Mouse (Mus musculus): Measurements from ENCODE around the gene Slc24a5.
"Not testable (repeated sequence)": the region's sequence is repeated elsewhere in the genome, so short reads cannot be mapped to it uniquely, and the experiment has no call there.

The Slc24a5 gene

DNA sequence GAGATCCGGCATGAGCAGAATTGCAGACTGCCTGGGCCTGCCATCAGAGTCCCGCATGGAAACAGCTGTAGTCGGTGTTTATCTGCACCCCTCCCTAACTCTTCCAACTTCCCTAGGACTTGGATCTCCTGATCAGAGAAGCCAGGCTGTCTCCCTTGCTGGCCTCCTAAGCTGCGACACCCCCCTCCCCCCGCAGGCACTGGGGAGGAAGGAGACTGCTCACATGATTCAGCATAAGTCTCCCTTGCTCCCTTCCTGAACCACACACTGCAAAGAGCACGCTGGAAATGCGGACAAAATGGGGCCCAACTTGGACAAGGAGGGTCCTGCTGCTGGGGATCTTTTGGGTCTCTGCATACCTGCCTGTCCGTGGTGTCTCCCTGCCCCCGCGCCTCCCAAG, at the start of gene Slc24a5:
TSS of gene Slc24a5 (plus strand) at position 231 of the 400 bp plus-strand sequence.
- no peak for DNase-seq (ENCODE audit: low spot score)

DNA sequence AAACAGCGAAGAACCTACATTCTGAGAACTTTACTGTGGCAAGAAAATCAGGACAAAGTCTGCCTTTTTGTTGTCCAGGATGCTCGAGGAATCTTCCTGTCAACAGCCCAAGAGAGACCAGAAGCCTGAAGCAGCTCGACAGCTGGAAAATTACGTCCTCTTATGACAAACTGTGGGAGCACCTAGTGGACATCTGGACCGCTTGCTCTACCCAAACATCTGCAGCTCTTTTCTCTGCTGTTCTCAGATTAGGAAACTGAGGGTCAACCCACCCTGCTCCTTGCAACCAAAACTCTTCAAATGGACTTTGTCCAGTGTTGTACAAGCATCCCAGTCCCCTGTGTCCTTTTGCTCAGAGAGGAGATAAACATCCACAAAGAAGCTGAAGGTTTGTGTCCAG, 43.5 kb upstream of the Slc24a5 start:
- no peak for DNase-seq (ENCODE audit: low spot score)

DNA sequence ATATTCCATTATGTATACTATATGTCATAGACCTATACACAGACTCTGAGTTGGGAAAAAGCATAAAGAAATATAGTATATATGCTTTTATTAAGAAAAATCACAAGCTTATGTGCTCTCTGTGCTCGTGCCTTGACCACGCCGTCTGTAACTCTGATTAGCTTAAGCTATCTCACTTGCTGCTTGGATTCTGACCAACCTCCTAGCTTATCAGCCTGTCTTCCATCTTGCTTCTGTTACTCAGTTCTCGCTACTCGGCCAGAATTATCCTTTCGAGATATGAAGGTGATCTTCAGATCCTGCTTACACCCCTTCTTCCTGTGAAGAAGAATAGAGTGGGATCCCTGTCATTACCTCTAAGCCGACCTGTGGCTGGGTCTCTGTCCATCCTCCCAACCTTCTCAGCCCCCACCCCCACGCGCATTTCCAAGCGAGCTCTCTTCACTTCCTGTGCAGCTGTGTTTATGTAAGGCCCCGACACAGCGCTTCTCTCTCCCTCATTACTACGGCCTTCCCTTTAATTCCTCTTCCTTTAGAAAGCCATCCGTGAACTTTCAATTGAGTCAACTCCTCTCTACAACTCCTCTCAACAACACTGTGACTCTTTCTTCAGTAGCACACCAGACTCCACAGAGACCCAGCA, 41.4 kb upstream of the Slc24a5 start:
- no peak for DNase-seq (ENCODE audit: low spot score)

DNA sequence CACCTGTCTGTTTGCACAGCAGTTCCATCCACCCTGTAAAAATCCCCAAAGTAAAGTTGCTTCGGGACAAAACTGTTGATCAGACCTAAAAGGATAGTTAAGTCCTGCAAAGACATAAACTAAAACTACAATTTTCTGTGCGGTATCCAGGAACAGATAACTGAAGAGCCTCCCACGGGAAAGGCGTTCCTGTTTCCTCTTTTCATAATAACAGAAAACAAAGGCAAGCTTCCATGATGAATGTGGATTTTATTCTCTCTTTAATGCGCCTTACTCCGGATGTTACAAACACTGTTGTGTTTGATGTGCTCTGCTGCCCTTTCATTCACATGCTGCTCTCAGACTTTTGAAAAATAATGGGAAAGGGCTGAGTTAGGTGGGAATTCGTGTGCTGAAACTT, 37.3 kb upstream of the Slc24a5 start:
- DNase-seq (ENCODE audit: low spot score) = no peak

DNA sequence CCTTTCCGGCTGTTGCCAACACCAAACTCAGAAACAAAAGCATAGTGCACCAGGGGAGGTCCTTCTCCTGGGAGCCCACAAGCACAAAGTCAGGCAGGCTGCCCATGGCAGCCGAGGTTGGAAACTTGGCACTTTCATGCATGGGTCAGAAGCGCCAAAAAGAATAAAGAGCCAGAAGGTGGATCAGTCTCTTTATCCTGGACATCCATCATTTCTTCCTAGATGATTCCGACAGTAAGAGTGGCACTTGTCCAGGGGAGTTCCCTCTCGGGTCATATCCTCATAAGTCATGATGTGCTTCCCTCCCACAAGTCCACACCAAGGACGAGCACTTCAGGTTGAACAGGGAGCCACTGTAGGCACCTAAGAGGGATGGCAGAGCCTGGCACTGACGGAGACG, 36.8 kb upstream of the Slc24a5 start:
- DNase-seq (ENCODE audit: low spot score) = no peak

DNA sequence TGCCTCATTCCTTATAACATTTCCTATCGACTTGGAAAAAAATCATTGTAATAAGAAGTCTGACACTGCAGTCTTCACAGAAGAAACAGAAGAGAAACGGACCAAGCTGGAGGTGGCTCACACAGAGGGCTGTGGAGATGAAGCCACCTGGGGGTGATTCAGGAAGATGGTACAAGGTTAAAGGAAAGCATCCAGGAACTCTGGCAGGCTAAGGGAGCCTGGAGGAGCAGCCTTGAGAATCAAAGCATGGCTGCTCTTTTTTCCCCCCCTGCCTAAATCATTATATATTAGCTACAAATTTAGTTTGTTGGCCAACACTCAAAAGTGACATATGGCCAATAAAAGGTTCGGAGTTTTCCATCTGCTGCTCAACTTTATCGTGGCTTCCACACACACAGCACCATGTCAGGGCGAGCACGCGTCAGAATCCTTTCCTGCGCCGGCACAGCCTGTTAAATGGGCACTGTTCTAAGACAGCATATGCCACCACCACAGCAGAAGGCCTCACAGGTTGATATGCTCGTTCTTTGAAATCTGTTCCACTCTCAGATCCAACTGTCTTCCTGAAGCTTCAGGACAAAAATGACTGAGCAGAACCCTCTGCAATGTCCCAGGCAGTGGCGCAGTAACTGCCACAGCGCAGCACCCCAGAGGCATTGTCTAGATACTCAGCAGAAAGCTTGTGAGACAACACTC, 36.2 kb upstream of the Slc24a5 start:
- no peak for DNase-seq (ENCODE audit: low spot score)

DNA sequence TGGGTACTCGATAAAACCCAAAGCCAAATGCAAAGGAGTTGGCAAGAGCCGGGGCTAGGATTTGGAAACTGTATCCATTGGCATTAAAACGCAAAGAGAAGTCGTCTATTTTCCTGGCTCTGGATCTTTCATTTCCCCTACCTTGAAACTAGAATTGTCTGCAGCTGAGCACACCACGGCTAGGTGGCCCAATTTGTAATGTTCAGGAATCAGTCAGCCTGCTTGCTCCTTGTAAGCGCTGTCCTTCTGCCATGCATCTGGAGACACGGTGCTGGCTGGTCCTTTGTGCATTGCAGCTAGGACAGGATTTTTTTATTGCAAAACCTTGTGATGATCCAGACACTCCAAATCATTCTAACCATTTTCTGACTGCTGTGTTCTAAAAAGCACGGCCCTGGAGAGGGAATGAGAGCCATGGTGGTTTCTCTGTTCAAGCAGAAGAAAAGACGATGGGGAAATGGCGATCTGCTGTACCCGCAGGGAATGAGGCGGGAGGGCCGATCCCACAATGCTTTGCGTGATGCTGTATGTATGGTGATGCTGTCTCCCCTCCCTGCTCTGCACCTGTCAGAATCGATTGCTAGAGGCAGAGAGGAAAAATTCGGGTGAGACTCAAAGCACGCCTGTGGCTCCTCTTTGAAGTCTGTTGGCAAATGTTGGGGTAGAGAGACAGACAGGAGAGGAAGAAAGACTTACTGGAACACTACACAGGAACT, 35.5 kb upstream of the Slc24a5 start:
- no peak for DNase-seq (ENCODE audit: low spot score)

DNA sequence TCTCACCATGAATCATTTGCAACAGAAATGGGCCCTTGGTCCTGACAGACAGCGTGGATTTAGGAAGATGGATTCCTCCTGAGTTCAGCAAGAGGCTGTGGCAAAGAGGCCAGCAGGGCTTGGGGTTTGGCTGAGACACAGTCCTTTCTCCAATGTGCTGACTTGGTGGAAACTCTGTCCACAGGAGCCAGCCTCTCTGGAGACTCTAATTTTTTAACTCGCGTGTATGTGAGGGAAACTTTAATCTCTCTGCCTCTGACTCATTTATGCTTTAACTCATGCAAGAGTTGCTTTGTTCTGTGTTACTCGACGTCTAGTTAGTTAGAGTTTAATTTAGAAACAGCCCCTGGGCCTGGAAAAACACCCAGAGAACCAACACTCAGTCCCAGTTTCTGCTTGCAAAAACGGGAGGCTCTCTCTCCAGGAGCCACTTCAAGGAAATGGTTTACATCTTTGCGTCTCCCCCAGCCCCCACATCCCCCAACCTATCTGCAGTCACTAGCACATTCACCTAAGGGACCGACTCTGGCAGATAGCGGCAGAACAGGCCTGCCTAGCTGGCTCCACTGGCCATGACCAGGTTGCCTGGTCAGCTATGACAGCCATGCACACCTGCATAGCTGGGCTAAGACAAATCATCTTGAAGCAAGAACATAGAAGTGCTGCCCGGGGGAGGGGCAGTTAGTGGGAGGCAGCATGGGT, 34.7 kb upstream of the Slc24a5 start:
- no peak for DNase-seq (ENCODE audit: low spot score)

DNA sequence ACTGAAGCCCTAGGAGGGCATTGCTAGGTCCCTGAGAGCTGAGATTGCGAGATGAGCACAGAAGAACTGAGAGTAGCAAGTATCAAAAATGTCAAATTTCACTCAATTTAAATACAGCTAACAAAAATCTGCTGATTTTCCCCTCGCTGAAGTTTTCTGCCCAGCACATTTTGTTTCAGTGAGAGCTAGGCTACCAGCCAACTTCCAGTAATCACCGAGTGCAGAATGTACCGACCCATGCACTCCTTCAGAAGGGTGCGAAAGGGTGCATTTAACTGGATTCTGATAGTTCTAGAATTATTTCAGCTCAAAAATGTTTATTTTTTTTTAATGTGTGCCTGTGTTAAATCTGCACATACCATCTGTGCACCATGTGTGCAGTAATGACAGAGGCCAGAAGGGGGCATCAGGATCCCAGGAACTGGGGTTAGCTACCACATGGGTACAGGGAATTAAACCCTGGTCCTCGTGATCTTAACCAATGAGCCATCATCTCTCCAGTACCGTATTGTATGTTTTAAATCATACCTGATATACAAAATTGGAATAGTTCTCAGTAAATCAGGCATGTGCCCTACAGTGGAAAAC, 12.5 kb upstream of the Slc24a5 start:
- DNase-seq (ENCODE audit: low spot score) = no peak

DNA sequence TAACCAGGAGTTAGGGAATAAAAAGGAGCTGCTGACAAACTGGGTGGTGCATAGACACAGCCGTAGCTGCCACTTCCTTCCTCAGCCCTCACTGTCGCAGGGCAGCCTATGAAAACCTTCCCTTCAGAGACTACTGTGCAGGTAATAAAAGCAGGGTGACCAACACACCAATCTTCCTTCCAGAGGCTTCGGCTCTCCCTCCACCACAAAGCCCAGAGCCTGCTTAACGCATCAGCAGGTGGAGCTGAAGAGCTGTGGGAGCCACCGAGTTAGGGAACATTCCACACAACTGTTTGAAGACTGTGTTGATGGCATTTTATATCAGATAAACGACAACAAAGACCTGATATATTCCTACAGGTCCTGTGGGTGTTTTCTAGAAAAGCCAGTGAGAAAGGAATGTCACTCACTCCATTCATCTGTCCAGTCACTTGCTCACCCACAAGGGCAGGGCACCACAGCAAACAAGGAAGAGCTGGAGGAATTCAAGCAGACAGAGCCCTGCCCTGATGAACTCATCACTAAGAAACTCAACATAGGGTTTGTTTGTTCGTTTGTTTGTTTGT, 10.6 kb upstream of the Slc24a5 start:
- DNase-seq (ENCODE audit: low spot score) = no peak

DNA sequence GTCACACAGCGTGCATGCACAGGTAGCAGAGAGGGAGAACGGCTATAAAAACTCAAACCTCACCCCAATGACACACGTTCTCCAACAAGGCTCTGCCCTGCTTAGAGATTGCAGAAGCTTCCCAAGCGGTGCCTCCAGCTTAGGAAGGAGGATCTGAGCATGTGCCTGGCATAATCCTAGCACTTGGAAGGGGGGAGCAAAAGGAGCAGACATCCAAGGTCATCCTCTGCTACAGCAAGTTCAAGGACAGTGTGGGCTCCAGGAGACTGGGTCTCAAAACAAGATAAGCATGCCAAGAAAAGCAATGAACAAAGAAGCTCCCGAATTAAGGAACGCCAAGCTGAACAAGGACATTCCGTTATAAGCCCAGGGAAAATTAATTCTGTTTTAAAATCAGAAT, 6.5 kb upstream of the Slc24a5 start:
- DNase-seq (ENCODE audit: low spot score) = no peak

DNA sequence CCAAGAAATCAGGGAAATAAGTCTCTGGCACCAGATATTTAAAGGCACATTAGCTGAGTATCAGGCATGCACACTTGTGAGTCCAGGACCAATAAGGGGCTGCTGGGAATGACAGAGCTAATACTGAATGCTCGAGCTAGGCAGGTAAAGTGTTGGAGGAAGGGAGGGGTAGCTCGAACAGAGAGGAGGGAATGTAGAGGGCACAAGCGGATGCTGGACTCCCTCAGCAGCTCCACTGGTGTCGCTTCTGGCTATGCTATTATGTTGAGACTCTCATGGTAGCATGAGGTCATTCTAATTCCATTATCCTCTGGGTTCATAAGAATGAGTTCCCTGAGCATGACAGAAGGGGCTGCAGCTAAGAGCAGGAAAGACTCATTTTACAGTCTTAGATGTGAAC, 5.0 kb upstream of the Slc24a5 start:
- DNase-seq (ENCODE audit: low spot score) = no peak

DNA sequence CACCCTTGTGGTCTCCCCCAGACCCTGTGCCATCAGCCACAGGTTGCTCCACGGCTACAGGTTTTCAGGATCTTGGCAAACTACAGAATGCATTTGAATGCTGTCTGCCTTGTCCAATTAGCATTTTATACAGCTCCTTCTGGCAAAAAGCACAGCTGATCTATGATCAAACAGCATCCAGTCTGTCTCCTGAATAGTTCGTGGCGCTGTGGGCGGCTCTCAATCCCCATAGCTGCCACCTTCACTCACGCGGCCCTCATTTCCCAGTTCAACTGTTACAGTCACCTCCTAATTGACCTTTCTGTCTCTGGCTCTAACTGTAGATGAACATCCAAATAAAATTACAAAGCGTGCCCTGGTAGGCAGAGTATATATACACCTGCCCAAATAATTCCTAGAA, 551 bp upstream of the Slc24a5 start:
- no peak for DNase-seq (ENCODE audit: low spot score)

DNA sequence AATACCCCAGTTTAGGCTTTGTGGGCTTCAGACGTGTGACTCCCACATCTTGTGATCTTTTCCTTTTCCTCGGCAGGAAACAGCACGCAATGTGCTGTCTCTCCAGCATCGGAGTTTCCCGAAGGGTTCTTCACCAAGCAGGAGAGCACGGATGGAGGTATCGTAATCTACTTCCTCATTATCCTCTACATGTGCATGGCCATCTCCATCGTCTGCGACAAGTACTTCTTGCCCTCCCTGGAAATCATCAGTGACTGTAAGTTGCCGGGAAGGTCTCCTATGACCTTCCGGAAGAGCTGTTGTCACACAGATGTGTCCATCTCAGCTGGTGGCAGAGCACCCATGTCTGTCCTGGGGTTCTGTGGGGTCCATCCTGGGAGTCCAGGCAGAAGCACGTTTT, 772 bp downstream of the Slc24a5 start:
- no peak for DNase-seq (ENCODE audit: low spot score)

DNA sequence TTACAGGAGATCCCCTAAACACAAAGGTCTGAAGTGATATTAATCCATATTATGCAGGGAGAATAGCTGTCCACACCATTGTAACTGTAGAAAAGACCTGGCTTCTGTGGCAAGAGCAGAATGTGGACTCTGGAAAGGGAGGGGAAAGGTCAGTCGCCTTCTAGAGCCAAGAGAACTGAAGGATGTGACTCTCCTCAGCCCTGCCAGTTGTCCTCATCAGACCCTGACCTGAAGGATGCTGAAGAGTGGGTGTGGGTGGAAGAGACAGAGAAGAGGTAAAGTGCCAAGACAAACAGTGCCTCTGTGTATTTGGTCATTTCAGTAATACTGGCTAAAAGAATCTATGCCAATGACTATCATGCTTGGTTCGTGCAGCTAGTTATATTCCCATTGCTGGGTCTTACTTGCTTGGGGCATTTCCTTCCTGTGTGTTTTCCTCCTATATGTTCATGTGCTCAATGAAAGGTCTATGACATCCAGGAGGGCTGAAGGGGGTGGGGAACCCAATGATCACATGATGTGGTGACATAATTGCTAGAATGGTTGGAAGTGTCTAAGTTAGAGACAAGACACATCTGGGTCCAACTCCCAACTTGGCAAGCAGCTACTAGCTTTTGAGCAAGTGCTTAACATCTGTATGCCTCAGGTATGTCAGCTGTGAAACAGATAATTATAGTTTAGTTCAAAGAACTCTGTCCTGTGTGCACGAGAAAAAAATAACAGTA, 5.3 kb downstream of the Slc24a5 start:
- DNase-seq (ENCODE audit: low spot score) = no peak

DNA sequence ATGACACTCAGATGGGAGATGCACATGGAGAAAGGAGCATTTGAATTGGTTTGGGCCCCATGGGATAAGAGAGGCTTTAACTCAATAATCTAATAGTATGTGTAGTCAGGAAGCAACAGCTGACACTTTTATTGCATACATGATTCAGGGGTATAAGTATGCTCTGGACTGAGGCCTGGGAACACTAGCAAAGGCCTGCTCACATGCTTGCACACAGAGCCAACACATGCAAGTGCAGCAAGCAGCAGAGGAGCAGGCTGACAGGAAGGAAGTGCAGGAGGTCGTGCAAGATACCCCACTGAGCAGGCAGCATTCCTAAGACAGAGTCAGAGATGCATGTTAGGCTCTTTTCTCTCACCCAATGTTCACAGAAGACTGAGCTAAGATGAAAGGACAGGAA, 16.0 kb downstream of the Slc24a5 start:
- DNase-seq (ENCODE audit: low spot score) = no peak

DNA sequence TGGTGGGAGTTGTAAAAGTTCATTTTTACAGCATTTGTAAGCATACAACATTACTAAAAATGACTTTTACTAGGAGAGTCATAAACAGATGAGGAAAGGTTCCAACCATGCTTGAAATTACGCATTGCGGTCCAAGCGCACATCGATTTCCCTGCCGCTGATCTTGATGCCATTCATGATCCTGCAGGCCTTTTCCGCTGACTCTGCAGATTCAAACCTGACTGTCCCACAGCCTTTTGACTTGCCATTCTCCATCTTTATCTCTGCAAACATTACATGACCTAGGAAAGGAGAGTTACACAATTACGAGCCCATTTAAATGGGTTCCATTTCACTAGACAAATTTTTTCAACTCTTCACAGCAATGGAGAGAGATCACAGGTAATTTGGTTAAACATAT, 20.8 kb downstream of the Slc24a5 start:
- no peak for DNase-seq (ENCODE audit: low spot score)

DNA sequence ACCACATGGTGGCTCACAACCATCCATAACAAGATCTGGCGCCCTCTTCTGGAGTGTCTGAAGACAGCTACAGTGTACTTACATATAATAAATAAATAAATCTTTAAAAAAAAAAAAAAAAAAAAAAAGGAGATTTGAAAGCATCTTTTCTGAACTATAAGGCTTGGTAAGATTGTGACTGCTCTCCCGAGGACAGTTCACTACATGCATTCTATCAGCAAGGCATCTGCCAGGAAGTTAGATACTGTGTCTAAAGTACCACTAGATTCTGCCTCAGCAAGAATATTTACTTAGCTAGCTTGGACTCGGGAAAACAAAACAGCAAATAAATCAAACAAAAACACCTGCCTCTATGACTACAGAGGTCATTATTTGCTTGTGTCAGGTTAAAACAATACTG, 24.2 kb downstream of the Slc24a5 start:
- not testable (repeated sequence) for DNase-seq (ENCODE audit: low spot score)

DNA sequence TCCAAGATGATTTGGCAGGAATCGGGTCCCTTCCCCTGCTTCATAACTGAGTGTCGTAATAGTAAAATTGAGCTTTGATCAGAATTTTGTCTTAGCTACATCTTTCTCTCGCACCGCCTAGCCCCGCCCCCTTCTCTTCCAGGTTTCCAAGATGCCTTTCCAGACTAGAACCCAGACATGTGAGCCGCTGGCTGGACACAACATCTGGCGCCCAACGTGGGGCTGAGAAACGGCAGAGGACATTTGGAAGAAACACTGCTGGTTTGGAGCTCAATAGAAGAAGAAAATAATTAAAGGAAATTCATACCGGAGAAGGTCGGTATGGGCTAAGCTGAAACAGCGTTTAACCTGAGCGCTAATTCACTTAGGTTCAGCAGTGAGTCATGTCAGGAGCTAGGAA, 36.6 kb downstream of the Slc24a5 start:
- DNase-seq (ENCODE audit: low spot score) = not testable (repeated sequence)

DNA sequence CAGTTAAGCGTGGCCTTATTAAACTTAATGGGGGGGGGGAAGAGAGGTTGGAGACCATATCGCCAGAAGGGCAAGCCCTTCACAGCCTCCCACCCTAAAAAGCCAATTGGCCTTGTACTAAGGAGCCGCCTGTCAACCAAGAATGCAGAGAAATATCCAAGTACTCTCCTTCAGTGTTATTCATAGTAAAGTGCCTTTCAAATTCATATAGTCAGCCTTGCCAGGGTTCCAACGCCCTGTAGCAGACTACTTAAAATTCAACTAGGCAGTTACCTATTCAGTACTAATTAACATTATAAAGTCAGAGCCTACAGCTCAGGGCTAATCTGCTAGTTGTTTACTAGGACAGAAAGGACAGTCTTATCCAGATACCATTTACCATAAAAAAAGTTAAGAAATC, 38.6 kb downstream of the Slc24a5 start:
- DNase-seq (ENCODE audit: low spot score) = not testable (repeated sequence)

DNA sequence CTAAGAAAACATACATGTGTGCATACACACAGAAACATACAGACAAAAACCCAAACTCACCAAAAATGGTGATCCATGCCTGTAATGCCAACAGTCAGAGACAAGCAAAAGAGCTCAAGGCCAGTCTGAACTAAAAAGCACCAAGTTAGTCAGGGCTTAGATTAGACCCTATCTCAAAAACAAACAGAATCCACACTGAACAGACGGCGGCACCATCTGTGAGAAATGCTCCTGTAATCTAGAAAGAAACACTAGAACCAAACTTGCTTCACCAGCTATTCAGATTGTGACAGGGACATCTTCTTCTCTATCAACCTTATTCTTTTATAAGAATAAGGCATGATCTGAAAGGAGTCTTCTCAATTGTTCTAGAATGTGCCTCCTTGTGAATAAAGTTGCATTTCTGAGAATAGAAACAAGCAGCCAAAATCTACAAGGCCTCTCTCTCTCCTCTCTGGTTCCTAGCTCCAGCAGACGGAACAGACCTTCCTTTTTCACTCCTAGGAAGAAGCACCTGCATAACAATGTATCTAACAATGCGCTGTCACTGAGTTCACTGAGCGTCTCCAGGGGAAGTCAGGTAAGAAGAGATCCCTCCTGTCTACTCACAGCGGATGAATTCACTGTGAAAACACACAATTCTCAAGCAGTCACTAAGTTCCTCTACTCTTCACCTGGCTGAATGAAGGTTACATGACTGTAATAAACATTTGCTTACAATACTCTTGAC, 51.6 kb downstream of the Slc24a5 start:
- no peak for DNase-seq (ENCODE audit: low spot score)

All from left cerebral cortex, adult 11 months (tissue).